Mouse (Mus musculus) spleen, postnatal 4 days (tissue): ENCODE results near the gene Myo9b.
A peak's percentile ranks its signal among the peaks of the same experiment; 100 is the strongest.

Experiments
- DNase-seq, 2 experiments: peaks; one replicate each; pipeline ENCODE4 v3.0.0; 2022; ENCODE audit warnings: low spot score in 2 of 2

The Myo9b gene

DNA sequence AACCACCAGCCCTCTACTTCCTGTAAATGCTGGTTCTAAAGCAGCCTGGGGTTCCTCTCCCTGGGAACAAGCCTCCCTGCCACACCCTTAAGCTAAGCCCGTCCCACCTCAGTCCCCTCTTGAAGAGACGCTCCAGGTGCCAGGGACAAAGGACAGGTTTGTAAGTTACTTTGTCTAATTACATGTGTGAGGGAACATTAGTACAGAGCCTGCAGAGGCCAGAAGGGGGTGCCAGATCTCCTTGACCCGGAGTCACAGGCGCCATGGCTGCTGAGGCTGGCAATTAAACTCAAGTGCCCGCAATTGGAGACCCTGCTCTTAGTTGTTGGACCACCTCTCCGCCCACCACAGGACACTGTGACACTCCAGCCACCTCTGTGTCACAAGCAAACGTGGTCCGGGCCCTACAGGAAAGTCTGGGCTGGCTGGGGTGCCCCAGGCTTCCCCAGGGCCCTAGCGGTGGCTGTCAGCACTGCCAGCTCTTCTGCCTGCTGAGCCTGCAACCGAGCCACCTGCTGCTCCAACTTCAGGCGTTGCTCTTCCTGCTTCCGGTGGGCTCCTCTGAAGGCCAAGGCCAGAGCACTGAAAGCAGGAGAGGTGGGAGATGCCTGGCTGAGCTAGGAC, 112.8 kb downstream of the Myo9b start:
- DNase-seq: no peak

DNA sequence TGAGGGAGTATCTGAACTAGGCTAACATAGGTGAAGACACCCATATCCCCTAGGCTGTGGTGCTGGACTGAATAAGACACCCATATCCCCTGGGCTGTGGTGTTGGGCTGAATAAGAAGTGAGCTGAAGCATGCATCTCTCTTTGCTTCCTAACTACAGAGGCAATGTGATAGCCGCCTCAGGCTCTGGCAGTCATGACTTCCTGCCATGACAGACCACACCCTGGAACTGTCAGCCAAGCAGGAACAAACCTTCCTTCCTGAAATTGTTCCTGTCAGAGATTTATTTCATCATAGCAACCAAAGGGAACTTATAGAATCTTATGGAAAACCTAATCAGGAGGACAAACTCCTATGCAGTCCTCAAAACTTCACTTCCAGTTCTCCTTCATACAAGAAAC, 115.8 kb downstream of the Myo9b start:
- no peak for DNase-seq

GRCm38 (mm10) chr8:71391696-71392095, 119.2 kb downstream of the Myo9b start:
- DNase-seq: no peak

- no peak for DNase-seq
Measured at GRCm38 (mm10) chr8:71392391-71392790, 119.9 kb downstream of the Myo9b start.

DNA sequence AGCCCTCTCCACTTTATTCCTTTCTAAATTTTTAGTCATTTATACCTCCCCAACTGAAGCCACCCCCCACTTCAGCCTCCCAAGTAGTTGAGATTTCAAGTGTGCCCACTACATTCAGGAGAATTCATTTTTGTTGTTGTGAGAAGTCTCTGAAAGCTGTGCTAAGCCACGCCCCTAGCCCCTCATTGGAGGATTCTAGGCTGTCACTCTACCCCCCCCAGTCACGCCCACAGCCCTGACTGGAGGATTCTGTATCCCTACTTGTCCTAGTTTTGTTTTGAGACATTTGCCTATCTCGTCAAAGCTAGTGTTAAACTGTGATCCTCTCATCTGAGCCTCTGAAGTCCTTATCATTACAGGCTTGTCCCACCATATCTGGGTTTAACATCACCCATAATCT, 120.4 kb downstream of the Myo9b start:
- no peak for DNase-seq

- no peak for DNase-seq
Measured at GRCm38 (mm10) chr8:71394481-71394880, 122.0 kb downstream of the Myo9b start.

DNA sequence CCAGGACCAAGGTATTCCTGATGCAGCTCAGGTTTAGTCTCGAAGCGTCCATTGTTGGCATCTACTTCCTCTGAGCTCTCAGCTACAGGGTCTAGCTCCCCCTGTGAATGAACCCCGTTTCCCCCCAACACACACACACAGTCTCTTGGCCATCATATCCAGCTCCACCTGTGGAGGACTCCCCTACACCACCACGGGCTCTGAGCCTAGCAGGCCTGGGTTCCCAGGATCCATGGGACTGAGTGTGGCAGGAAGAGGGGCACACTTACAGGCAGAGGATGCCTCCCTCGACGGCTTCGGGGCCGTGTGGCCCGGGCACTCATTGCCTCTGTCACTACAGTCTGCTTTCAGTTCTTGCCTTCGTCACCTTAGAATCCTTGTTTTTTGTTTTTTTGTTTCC, 122.6 kb downstream of the Myo9b start:
- no peak for DNase-seq

DNA sequence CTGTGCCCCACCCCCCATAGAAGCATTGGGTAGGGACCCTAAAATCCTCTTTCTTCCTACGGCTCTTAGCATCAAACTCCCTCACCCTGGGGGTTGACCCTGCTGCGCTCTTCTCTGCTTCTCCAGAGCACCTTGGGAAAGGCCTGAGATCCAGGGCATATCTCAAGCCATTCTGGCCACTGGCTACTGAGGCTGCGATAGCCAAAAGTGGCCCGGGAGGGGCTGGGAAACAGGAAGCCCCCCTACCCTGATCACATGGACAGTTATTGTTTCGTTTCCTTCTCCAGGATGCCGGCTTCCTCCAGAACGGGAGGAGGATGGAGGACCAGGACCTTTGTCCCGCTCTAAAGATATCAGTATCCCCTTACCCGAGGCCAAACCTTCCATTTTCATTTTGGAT, 123.1 kb downstream of the Myo9b start, which contains the start of gene Ushbp1:
Gene Ushbp1 (minus strand): TSS at position 174 of the 400 bp plus-strand sequence.
- no peak for DNase-seq

DNA sequence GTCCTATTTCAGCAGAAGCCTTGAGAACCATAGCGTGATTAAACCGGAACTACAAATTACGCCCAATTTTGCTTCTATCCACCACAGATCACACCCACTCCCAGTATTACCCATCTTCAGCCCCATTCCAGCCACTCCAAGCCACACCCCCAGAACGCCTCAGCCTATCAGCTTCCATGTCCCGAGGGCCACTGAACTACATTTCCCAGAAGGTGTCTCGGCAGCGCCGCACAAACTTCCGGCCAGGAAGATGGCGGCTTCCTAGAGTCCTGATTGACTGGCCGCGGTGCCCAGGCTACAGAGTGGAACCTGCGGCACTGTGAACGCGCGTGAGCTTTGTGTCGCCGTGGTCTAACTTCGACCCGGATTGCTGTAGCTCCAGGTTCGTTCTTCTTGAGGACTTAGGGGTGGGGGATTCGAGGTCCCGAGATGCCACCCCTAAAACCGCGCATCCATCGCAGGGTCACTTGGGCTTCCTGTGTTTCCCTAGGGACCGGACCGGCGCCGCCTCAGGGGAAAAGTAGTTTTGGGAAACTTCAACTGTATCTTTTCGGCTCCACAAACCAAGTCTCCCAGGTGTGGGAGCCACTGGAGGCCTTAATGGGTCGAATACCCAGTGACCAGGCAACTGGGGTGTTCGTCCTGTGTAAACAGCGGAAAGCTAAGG, 124.3 kb downstream of the Myo9b start, which contains the start of gene Babam1:
Gene Babam1 (plus strand): TSS at position 223 of the 667 bp plus-strand sequence.
- peak; percentile 89 to 91 for DNase-seq

GRCm38 (mm10) chr8:71397701-71398100, 125.2 kb downstream of the Myo9b start:
- no peak for DNase-seq

DNA sequence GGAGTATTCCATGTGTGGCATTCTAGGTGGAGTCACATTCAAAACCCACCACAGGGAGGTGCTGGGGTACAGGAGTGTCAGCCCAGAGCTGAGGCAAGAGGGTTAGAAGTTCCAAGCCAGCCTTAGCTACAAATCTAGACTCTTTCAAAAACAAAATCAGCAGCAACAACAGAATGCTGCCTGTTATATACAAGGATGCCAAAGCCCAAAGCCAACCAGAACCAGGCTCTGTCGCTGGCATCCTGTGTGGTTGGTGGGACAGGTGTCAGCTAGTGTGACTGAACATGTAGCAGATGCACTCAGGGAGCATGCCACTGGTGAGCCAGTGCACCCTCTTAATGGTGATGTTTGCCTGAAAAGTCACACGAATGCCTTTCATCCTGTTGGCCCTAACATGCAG, 128.3 kb downstream of the Myo9b start:
- DNase-seq: no peak

GRCm38 (mm10) chr8:71401454-71401853, 128.9 kb downstream of the Myo9b start:
- DNase-seq: peak in 1 of 2 experiments; percentile 58

DNA sequence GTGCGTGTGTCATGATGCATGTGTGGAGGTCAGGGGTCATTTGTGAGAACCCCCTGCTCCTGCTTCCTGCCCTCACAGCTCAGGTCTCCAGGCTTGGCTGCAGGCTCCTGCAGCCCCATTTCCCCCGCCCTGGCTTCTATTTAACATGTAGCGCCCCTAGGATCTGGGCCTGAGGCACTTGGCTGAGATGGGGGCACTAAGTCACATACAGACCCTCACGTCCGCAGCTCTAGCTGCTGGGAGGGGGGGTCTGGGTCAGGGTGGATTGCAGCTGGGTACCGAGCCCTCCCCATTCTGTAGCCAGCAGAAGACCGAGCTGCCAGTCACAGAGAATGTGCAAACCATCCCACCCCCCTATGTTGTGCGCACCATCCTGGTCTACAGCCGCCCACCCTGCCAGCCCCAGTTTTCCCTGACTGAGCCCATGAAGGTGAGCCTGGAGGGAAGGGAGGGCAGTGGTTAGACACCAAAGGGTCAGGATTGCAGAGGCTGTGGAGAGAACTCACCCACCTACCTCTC, 130.0 kb downstream of the Myo9b start:
- peak in 1 of 2 experiments; percentile 55 for DNase-seq

- no peak for DNase-seq
Measured at GRCm38 (mm10) chr8:71403107-71403885, 130.8 kb downstream of the Myo9b start.

- no peak for DNase-seq
Measured at GRCm38 (mm10) chr8:71404011-71404410, 131.5 kb downstream of the Myo9b start.

GRCm38 (mm10) chr8:71404951-71405351, 132.4 kb downstream of the Myo9b start:
- no peak for DNase-seq

DNA sequence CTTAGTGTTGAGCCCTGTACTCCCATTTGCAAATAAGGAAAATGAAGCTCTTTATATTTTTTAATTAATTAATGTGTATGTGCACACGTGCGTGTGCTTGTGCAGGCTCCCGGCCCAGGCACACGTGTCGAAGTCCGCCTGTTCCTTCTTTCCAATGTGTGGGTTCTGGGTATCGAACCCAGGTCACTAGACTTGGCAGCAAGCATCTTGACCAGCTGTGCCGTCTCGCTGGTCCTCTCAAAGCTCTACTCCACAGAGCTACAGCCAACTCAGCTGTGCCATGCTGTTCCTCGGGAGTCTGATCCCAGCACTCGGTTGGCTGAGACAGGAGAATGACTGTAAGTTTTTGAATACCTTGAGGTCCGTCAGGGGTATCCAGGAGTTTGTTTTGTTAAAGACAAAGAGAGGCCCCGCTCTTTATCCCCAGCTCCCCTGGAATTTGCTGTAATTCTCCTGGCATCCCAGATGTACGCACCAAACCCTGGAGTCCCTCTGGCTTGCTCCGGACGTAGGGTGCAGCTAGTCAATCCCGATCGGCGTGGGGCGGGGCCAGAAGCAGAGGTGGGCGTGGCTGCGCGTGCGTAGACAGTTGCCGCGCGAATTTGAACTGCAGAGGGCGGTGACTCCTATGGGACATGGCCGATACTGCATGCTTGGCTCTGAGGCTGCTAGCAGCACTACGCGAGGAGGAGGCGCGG, 133.0 kb downstream of the Myo9b start, which contains the start of gene Ankle1:
Gene Ankle1 (plus strand): TSS at position 610 of the 698 bp plus-strand sequence.
- peak; percentile 99 for DNase-seq

- DNase-seq: peak; percentile 86 to 93
Measured at GRCm38 (mm10) chr8:71406099-71407015, 133.8 kb downstream of the Myo9b start.

DNA sequence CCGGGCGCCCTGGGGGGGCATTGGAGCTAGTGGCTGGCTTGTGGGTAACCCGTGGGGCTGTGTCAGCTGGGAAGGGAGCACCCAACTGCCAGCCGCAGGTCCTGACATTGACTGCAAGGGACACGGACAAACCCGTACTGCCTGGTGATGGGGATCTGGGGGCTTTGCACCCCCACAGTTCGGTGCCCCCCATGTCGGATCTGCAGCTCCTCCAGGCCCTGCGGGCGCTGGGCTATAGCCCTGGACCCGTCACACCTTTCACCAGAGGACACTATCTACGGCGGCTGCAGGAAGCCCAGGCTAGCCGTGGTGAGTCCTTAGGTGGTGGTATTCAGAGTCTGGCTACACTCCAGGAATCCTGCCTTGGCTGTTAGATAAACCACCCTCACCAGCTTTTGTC, 134.9 kb downstream of the Myo9b start:
- DNase-seq: peak; percentile 21 to 65

DNA sequence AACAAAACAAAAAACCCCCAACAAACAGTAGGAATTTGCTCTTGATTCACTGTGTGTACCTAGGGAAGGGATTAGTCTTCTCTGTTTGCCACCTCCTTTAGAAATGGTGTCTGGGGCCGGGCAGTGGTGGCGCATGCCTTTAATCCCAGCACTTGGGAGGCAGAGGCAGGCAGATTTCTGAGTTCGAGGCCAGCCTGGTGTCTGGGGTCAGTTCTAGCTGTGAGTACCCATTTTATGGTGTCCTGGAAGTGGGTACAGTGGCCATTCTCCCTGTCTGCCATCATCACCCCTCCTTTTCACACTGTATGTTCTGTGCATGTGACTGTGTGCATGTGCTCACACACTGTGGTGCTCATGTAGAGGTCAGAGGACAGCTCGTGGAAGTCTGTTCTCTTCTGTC, 135.7 kb downstream of the Myo9b start:
- peak in 1 of 2 experiments; percentile 8 for DNase-seq
